Mouse (Mus musculus): ENCODE results near the gene Tyrp1. TPM values are rescaled to one million over a fixed set of nuclear protein-coding genes. Genes with fewer than 3 reads are reported as not detected.

Tyrp1 gene
- 0.28 and 1.4 TPM in 2 replicates for polyA plus RNA-seq (2015; fragmentation: Nextera tagmentation; extraction: Ambion mirVana)

GRCm38 (mm10) chr4:80834050-80834449 is at the start of gene Tyrp1:
TSS of gene Tyrp1 (plus strand) at chr4:80834123.

Other genes starting within 250 kb of the Tyrp1 start
- gene Lurap1l, start 76.5 kb downstream of the Tyrp1 start, polyA plus RNA-seq (2015; fragmentation: Nextera tagmentation; extraction: Ambion mirVana), result 9.2 and 10.6 TPM in 2 replicates